Mouse (Mus musculus): ENCODE results near the gene Nr2e1.

Gene Nr2e1

DNA sequence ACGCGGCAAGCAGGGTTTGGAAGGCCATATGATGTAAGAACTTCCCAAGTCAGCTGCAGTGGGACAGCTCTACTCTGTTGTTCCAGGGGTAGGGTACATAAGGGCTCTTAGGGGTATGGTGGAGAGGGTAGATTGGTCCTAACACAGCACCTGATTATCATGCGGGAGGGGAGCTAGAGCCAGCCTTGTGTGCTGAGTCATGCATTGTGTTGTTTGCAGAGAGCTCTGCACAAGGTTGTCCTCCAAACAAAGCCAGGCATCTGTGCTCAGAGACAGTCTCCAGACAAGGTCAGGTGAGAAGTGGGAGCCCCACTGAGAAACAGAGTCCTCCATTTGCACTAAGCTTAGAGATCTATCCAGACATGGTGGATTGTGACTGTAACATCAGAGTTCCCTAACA, 36.9 kb downstream of the Nr2e1 start:
- DNase-seq (ENCODE audit: extremely low read depth, low read depth) = no peak

DNA sequence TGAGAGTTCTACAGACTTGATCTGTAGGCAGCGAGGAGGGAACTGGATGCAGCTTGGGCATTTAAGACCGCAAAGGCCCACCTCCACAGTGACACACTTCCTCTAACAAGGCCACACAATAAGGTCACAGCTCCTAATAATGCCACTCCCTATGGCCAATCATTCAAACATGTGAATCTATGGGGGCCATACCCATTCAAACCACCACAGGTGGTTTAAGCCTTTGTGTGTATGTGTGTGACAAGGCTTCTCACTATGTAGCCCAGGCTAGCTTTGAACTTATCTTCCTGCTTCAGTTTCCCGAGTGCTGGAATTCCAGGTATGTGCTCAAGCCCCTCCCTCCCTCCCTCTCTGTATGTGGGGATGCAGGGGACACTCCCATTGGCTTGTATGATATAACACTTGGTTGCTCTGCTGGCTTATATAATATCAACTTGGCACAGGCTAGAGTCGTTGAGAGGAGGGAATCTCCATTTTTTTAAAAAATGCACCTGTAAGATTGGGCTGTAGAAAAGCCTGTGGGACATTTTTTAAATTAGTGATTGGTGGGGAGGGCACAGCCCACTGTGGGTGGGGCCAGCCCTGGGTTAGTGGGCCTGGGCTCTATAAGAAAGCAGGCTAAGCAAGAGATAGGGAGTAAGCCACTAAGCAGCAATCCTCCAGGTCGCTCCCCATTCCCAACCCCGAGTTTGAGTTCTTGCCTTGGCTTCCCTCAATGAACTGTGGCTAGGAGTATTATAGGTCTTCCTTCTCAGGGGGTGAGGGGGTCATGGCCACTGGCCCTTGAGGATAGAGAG, 37.5 kb downstream of the Nr2e1 start:
- no peak for DNase-seq (ENCODE audit: extremely low read depth, low read depth)

DNA sequence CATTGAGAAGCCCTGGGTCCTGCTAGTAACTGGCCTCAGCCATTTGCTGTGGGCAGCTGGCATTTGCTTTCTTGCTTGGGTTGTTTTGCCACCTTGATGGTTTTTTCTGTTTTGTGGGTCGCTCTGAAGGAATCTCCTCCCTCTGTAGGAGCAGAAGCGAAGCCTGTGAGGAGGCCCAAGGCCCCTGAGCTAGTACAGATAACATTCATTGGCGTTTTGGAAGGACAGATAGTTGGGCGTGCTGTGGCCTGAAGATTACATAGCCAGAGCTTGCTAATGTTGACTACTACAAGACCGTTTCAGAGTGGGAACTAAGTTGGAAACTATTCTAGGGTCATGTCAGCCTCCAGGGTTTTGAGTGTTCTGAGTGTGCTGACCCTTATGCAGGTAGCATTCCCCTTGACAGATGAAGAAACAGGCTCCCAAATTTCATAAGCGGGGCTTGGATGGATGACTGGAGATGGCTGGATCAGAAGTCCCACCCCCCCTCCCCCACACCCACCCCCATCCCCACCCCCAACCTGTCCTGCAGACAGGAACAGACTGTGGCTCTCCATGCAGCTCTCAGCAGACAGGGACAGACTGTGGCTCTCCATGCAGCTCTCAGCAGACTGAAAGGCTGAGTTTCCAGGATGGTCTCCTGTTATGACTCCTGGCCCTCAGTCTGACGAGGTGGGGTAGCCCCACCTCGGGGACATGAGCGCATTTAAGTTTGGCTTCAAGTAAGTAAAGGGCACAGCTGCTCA, 45.7 kb downstream of the Nr2e1 start:
- DNase-seq (ENCODE audit: extremely low read depth, low read depth) = peak; percentile 87

DNA sequence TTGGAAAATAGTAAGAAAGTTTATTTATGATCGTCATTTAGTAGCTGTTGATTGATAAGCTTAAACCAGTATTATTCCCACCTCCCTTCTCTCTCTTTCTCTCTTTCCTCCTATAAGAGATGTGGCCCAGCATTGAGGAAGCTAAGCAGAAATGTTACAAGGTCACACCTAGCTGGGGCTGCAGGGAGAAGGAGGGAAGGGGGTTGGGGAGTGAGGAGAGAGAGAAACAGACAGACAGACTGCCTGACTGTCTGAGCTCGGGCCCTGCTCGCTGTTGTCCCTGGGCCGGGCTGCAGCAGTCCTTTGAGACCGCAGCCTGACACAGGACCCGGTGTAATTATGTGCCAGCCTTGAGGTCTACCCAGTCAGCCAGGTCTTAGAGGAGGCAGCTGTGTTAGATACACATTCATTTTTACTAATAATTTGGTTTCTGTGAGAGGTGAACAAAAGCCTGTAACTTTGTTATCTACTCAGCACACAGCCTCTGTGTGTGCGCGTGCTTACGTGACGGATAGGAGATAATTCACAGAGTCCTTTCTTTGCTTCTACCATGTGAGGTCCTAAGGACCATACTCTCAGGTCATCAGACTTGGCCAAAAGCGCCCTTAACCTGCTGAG, 49.5 kb downstream of the Nr2e1 start:
- DNase-seq (ENCODE audit: extremely low read depth, low read depth) = peak; percentile 67

DNA sequence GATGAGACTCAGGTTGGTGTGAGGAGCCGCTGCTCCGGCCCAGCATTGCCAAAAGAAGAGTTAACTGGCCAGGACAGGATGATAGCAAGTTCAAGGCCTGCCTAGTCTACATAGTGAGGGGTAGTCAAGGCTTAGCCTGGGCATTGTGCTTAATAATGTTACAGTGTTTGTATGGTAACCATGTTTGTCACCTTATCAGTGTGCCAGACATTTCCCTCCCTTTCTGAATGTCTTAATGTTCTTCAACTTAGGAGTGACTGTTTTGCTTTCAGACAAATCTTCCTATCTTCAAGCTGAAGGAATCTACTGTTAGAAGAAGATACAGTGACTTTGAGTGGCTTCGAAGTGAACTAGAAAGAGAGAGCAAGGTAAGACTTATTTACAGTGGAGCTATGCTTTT, 57.8 kb downstream of the Nr2e1 start:
- DNase-seq (ENCODE audit: extremely low read depth, low read depth) = no peak

DNA sequence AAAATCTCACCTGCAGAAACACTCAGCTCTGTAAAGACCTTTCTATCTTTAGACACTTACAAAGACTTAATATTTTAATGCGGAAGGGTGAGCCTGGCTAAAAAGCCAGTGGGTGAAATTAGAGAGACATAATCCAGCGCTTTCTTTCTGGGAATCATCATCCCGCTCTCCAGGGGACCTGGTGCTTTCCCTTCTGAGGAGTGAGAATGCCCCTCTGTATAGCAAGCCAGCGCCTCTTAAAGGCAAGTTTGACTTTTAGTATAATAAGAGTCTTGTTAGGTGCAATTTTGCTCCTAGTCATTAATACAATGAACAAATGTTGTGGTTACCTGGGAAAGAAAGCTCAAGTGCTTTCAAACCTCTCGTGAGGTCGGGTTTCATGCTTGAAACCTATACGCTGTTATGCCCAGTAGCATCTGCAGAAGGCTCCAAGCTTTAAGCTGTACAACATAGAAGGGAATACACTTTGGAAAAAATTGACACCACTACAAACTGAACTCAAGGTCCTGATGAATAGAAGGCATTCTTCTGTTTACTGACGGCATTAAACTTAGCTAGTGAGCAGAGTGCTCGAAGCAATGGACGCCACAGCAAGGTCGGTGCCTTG, 59.8 kb downstream of the Nr2e1 start:
- DNase-seq (ENCODE audit: extremely low read depth, low read depth) = no peak

DNA sequence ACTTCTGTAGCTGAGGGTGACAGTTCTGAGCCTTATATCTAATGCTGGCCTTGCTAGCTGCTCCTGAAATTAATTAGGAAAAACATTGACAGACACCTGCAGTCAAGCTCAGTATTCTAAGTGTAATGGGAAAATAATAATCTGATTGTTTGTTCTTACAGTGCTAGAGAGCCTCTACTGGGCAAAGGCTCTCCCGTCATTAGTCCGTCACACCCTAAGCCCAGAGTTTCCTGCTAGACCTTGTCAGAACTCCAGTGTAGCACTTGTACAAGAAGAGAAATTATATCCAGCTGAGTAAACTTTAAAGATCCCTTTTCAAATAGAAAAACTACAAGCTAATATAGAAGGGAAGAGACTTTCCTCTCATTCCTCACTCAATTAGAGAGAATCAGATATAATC, 60.5 kb downstream of the Nr2e1 start:
- no peak for DNase-seq (ENCODE audit: extremely low read depth, low read depth)

DNA sequence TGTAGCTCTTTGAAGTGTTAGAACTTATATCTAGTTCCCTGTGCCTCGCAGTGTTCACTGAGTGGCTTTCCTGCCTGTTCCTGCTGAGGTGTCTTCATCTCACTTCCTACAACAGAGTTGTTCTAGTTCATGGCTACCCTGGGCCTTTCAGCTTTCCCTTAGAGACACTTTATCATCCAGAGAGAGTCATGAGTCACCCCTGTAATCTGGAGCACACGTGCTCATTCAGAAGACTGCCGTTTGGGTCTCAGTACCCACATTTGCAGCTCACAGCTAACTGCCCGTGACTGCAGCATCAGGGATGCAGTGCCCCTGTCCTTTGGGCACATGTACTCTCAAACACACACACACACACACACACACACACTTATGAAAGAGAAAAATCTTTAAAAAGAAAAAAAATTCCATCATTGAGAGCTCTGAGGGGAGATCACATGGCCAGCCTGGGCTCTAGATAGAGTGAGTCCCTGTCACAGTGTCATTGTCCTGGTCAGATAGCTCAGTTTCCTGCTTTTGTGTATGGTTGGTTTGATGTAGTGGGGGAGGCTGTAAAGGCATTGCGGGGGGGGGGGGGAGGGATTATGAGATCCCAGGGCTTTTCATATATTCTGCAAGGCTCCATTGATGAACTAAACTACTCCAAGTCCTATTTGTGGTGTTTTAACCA, 62.0 kb downstream of the Nr2e1 start:
- DNase-seq (ENCODE audit: extremely low read depth, low read depth) = peak; percentile 65

DNA sequence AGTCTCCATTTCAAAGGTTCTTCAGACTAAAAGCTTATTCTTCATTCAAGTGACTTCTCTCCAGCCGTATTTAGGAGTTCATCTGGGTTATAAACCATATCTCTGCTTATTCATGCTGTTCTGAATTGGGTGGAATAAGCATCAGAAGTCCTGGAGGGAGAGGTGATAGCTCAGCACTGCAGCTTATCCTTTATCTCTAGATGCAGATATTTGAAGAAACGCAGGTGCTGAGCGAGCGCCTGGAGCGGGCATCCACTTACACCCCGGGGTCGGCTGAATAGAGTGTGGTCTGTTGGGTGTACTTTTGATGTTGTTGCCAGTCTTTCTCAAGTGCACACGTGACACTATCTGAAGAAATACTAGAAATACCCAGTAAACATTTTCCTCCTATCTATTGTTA, 65.1 kb downstream of the Nr2e1 start:
- no peak for DNase-seq (ENCODE audit: extremely low read depth, low read depth)

DNA sequence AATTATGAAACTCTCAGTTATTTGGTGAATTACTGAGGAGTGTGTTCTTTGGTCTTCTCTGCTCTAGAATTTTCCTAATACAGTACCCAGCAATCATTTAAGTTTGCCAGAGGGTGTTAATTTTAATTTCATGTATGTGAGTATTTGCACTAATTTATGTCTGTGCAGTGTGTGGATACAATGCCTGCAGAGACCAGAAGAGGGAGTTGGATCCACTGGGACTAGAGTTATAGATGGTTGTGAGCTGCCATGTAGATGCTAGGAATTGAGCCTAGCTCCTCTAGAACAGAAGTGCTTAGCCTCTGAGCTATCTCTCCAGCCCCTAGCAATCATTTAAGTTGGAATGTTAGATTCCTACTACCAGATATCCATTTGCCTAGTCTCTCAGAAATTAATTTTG, 69.3 kb downstream of the Nr2e1 start:
- no peak for DNase-seq (ENCODE audit: extremely low read depth, low read depth)
